Mouse (Mus musculus) heart, embryonic 10.5 days (tissue): ENCODE data around the gene Nacc1. TPM values are rescaled to one million over a fixed set of nuclear protein-coding genes. Genes with fewer than 3 reads are reported as not detected.
"Not testable (repeated sequence)": the region's sequence is repeated elsewhere in the genome, so short reads cannot be mapped to it uniquely, and the experiment has no call there.

Source experiments
- DNase-seq: peaks from one replicate; pipeline ENCODE4 v3.0.0-alpha.2; 2017; ENCODE audit warnings: low spot score
- H3K27ac ChIP-seq: fragments of 300-500 bp; sonication (generic); 2 replicates; pipeline ENCODE4 v1.5.1; 2016; ENCODE audit warnings: mild to moderate bottlenecking
- H3K27me3 ChIP-seq: fragments of 300-500 bp; sonication (generic); 2 replicates; pipeline ENCODE4 v1.6.1; 2016; ENCODE audit warnings: mild to moderate bottlenecking; ENCODE audit not compliant: poor library complexity, insufficient read depth, severe bottlenecking
- H3K36me3 ChIP-seq: fragments of 300-500 bp; sonication (generic); 2 replicates; pipeline ENCODE4 v1.6.1; 2016; ENCODE audit warnings: mild to moderate bottlenecking, moderate library complexity
- H3K4me1 ChIP-seq: fragments of 300-500 bp; sonication (generic); 2 replicates; pipeline ENCODE4 v1.6.1; 2016; ENCODE audit warnings: mild to moderate bottlenecking
- H3K4me3 ChIP-seq: fragments of 300-500 bp; sonication (generic); 2 replicates; pipeline ENCODE4 v1.5.1; 2016; ENCODE audit warnings: mild to moderate bottlenecking, moderate library complexity
- H3K9me3 ChIP-seq: fragments of 300-500 bp; sonication (generic); 2 replicates; pipeline ENCODE4 v1.6.1; 2016; ENCODE audit warnings: mild to moderate bottlenecking, moderate library complexity
- WGBS: fragments of 180-500 bp; shearing (Covaris S2); methylation state at CpG from one replicate; pipeline ENCODE4 v1.1.7; 2016; 5-methylcytosine and 5-hydroxymethylcytosine counted together
- polyA plus RNA-seq: library from polyadenylated mRNA; unstranded; fragments of >200 nt; fragmentation: Nextera tagmentation; extraction: Ambion mirVana; gene quantifications from 2 replicates; pipeline ENCODE4 v1.2.1, GENCODE M21; 2016

The Nacc1 gene
- polyA plus RNA-seq, 1 experiment from 2014 or later = 25.0 TPM

DNA sequence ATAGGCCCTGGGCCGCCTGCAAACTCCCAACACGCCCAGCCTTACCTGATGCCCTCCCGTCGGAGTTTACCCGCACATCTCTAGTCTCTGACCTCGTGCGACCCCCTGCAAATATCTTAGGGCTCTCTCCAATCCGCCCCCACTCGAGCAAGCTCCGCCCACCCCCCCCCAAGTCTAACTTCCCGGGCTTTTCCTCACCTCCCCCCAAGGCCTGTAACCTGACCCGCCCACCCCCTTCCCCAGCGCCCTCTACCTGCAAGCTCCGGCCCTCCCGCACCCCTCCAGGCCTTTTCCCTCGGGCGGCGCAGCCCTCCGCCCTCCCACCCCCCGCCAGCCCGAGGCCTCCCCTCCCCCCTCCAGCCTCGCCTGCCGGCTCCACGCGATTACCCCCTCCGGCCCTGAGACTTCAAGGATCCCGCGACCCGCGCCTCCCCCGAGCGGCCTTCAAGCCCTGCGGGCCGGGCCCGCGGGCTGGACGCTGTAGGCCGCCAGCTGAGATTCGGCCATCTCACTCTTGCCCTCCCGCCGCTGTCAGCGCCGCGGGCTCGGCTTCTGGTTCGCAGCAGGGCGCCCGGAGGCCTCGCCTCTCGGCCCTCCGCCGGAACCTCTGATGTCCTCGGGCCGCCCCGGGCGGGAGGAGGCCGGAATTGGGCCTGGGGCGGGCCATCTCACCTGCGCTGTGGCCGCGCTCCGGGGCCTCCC, 508 bp downstream of the Nacc1 start:
- peaks cover 66% of the 10 kb centered on the region for H3K4me1 ChIP-seq
- WGBS = 1% methylated on average over 61 of the region's 62 CpGs

DNA sequence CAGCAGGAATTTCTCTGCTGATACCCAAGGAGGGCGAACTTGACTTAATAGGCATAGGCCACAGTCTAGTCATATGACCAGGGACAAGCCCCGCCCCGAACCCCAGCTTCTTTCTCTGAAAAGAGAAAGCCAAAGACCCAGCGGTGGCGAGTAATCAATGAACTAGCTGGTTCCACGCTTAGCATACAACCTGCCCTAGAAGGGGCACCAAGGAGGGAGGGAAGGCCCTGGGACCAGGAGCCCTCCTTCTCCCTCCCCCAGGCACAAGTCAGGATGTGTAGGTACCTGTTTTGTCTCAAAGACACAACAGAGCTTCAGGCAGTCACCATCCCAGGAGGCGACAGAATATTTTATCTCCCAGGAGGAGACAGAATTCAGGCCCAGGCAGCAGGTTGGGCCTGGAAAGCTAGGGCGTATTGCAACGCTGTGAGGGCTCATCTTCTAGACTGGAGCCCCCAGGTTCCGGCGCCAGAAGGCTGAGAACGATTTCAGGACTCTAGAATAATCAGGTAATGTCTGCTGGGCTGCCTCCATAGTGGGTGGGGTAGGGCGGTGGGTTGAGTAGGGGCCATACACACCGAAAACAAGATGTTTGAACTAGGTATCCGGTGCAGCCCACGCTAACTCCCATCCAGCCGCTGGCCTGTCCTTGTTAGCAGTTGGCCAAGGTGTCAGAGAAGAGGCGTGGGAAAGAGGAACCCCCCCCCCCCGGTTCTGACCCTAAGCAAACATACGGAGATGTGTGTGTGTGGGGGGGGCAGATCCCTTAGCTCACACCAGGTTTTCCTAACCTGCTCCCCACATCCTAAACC, 1.3 kb downstream of the Nacc1 start, which contains the start of gene Trmt1:
Gene Trmt1 (plus strand): TSS at position 117 of the 812 bp plus-strand sequence.
- Histone ChIP-seq H3K27ac (peak within 1 kb of the TSS; percentile 100), H3K4me1 (peaks cover 73% of the 10 kb centered on the region), H3K27me3 (no peaks in the 10 kb centered on the region), H3K4me3 (peak within 1 kb of the TSS; percentile 99), H3K9me3 (no peaks in the 10 kb centered on the region), H3K36me3 (peaks cover 33% of the 10 kb centered on the region)
- DNase-seq = peak; percentile 77
- 13% methylated on average over 20 of the region's 20 CpGs for WGBS

More for the DNA sequence above, 508 bp downstream of the Nacc1 start:
- no peaks in the 10 kb centered on the region for H3K9me3 ChIP-seq
- peaks cover 32% of the 10 kb centered on the region for H3K36me3 ChIP-seq
- H3K27ac ChIP-seq = peak overlapping the region; percentile 100
- H3K27me3 ChIP-seq = no peaks in the 10 kb centered on the region
- peak; percentile 87 for DNase-seq
- peak overlapping the region; percentile 99 for H3K4me3 ChIP-seq

DNA sequence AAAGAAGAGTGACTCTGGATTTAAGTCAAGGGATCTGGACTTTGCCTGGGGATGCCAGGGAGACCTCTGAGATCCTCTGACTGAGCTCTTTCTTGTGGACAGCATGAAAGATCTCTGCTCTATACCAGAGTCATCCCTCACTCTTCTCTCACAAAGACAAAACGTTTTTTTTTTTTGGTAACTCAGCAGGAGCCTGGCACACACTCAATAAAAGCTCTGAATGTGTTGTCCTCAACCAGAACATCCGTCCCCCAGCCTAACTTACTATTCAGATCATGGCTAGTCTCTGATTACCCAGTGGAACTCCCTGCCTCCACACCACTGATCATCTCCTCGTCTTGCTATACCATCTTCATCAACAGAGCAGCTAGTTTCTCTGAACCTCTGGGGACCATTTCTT, 3.1 kb downstream of the Nacc1 start:
- no peaks in the 10 kb centered on the region for H3K9me3 ChIP-seq
- 70% methylated on average over 3 of the region's 3 CpGs for WGBS
- H3K27me3 ChIP-seq = no peaks in the 10 kb centered on the region
- H3K27ac ChIP-seq = no peak overlapping the region
- H3K36me3 ChIP-seq = peaks cover 29% of the 10 kb centered on the region
- H3K4me1 ChIP-seq = peaks cover 64% of the 10 kb centered on the region
- DNase-seq = no peak
- no peak overlapping the region; the same call in 1 of the 2 replicates for H3K4me3 ChIP-seq

DNA sequence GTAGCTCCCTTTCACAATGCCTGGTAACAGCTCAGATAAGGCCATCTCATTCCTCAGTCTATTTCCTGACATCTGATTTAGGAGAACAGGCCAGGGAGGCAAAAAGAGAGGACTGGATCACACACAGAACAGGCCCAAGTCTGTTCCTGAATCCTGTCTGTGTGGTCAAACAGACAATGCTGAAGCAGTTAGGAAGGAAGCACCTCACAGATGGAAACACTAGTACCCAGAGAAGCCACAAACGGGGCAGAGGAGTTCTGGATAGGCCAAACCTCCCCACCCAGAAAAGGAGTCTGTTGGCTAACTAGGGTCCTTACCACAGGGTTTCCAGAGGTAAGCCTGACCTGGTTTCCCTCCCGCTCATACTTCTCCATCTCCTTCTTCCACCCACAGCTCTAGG, 5.4 kb downstream of the Nacc1 start:
- DNase-seq = no peak
- WGBS = 76% methylated on average over 2 of the region's 2 CpGs
- Histone ChIP-seq H3K4me1 (peaks cover 51% of the 10 kb centered on the region), H3K27ac (no peak overlapping the region), H3K36me3 (peaks cover 36% of the 10 kb centered on the region), H3K27me3 (no peaks in the 10 kb centered on the region), H3K9me3 (no peaks in the 10 kb centered on the region), H3K4me3 (no peak overlapping the region)

DNA sequence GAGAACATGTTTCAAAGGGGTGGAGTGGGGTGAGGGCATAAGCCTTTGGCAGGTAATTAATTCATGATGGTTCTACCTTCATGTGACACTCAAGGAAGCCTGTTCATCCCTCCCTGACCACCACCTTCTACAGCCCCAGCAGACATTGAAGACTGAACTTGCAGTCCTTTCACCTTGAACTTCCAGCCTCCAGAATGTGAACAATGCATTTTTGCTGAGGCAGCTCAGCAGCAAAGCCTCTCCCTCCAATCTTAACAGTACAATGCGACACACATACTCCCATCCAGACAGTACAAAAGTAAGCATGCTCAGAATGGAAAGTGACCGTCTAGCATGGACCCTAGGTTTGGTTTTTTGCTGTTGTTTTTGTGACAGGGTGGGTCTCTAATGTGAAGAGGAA, 6.2 kb downstream of the Nacc1 start:
- 87% methylated on average over 2 of the region's 2 CpGs for WGBS
- H3K36me3 ChIP-seq = peaks cover 42% of the 10 kb centered on the region
- H3K4me3 ChIP-seq = no peak overlapping the region
- no peak for DNase-seq
- H3K27ac ChIP-seq = no peak overlapping the region
- peaks cover 51% of the 10 kb centered on the region for H3K4me1 ChIP-seq
- no peaks in the 10 kb centered on the region for H3K27me3 ChIP-seq
- H3K9me3 ChIP-seq = no peaks in the 10 kb centered on the region

DNA sequence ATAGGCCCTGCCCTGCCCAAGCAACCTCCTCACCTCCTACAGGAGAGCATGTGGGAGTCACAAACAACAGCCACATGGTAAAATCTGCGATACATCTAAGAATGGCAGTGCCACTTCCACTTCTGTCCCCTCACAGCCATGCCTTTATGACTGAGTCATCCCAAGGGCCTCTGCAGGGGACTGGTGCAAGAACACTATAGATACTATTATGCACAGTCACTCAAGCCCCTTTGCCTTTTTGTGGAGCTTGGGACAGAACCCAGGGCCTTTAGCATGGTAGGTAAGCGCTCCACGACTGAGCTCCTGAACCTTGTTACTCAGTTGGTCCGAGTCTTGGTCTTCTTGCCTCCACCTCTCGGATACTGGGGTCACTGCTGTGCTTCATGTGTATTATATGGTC, 10.4 kb downstream of the Nacc1 start:
- Histone ChIP-seq H3K9me3 (no peaks in the 10 kb centered on the region), H3K4me1 (peaks cover 14% of the 10 kb centered on the region), H3K4me3 (no peak overlapping the region), H3K27ac (no peak overlapping the region), H3K36me3 (peaks cover 67% of the 10 kb centered on the region), H3K27me3 (no peaks in the 10 kb centered on the region)
- 86% methylated on average over 5 of the region's 5 CpGs for WGBS
- DNase-seq = no peak

DNA sequence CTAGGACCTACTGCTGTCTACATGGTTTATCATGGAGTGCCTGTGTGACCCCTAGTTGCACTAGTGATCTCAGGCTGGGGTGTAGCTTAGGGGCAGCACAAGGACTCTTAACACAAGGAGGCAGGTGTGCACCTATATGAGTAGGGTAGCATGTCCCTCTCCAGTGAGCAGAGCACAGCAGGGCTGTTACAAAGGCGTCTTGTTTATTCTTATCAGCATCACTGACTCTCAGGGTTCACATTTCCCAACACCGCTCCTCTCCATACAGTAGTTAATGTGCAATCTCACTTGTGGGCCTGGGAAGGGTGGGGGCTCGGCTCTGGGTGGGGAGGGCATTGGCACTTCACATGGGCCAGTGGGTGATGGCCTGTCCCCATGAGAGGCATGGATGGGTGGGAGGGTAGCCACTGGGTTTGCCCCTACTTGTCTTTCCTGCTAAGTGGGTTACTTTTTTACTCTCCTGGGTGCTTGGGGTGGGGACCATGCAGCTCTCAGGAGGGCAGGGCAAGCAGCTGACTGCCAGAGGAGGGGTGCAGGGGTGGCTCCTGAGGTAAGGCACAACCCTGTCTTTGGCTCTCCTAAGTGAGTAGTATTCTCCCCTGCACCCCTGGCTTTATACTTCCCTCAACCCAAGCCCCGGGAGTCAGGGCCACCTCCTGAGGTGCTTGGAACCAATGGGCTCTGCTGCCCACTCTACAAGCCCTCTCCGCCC, 17.2 kb downstream of the Nacc1 start:
- not testable (repeated sequence) for H3K4me1 ChIP-seq, H3K9me3 ChIP-seq, H3K27me3 ChIP-seq, H3K27ac ChIP-seq, DNase-seq, H3K4me3 ChIP-seq
- peaks cover 63% of the 10 kb centered on the region for H3K36me3 ChIP-seq
- WGBS = 90% methylated on average over 5 of the region's 5 CpGs

DNA sequence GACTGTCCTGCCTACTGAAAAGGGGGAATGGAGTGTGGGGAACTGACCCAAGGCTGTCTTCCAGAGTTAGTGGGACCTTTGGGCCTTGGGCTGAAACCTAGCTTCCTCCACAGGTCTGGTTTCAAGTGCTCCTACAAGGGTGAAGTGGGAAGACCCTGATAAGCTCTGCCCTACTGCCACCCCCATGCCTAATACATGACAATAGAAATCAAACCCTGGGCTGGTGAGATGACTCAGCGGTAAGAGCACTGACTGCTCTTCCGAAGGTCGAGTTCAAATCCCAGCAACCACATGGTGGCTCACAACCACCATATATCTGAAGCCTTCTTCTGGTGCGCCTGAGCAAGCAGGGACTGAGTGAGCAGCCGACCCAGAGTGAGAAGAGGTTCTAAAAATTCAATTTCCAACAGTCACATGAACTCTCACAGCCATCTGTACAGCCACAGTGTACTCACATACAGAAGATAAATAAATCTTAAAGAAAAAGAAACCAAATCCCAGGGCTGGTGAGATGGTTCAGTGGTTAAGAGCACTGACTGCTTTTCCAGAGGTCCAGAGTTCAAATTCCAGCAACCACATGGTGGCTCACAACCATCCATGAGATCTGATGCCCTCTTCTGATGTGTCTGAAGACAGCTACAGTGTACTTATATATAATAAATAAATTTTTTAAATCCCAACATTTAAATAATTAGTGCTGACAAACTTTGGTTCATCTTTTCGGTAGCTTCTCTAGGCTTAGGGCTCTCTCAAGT, 18.8 kb downstream of the Nacc1 start:
- H3K27me3 ChIP-seq = no peaks in the 10 kb centered on the region
- H3K9me3 ChIP-seq = no peaks in the 10 kb centered on the region
- 79% methylated on average over 6 of the region's 6 CpGs for WGBS
- H3K27ac ChIP-seq = no peak overlapping the region
- H3K4me1 ChIP-seq = peaks cover 12% of the 10 kb centered on the region
- peaks cover 48% of the 10 kb centered on the region for H3K36me3 ChIP-seq
- no peak overlapping the region for H3K4me3 ChIP-seq
- DNase-seq = no peak

DNA sequence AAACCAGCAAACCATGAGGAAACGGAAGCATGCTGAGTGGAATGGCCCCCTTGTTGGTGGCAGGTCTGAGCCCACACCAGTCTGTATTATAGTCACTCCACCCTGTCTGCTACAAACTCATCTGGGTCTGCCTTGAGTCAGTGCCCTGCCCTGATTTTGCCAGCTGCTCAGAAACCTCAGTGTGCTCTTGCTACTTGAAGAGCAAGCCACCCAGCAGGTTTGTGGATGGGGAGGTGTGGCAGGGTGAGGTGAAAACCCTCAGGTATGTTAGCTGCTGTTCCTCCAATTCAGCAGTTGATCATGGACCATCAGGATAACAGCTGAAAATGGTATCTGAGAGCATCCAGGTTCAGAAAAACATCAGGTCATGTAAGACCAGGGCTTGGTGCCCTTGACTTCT, 19.6 kb downstream of the Nacc1 start:
- WGBS = 62% methylated on average over 1 of the region's 1 CpGs

DNA sequence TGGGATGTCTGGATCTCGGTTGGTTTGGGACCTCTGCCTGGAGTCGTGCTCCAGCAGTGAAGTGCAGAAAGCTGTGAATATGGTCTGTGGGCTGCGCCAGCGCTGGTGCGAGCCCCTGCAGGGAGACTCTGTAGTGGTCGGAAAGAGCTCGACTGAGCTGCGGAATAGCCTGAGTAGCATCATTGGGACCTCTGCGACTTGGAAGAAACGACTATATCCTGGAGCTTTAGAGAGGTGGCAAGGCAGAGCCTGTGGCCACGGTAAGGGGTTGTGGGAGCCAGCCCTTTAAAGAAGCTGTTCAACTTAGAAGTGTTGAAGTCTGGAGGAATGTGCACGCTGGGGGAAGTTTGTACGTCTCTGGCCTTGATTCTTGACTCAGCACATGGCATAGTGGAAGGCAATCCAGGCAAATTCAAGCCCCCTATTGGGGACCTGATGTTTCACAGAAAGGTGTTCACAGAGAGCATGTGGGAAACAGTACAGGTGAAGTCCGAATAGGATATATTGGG, 22.2 kb downstream of the Nacc1 start:
- Histone ChIP-seq H3K36me3 (peaks cover 14% of the 10 kb centered on the region), H3K4me1 (peaks cover 21% of the 10 kb centered on the region), H3K9me3 (no peaks in the 10 kb centered on the region), H3K27me3 (no peaks in the 10 kb centered on the region), H3K4me3 (peak overlapping the region; percentile 92), H3K27ac (peak overlapping the region; percentile 97)
- WGBS = 4% methylated on average over 14 of the region's 14 CpGs
- peak; percentile 83 for DNase-seq

More for the DNA sequence above, 19.6 kb downstream of the Nacc1 start:
- Histone ChIP-seq H3K27me3 (no peaks in the 10 kb centered on the region), H3K36me3 (peaks cover 40% of the 10 kb centered on the region), H3K27ac (no peak overlapping the region), H3K4me1 (peaks cover 19% of the 10 kb centered on the region), H3K4me3 (no peak overlapping the region), H3K9me3 (no peaks in the 10 kb centered on the region)
- DNase-seq = no peak

DNA sequence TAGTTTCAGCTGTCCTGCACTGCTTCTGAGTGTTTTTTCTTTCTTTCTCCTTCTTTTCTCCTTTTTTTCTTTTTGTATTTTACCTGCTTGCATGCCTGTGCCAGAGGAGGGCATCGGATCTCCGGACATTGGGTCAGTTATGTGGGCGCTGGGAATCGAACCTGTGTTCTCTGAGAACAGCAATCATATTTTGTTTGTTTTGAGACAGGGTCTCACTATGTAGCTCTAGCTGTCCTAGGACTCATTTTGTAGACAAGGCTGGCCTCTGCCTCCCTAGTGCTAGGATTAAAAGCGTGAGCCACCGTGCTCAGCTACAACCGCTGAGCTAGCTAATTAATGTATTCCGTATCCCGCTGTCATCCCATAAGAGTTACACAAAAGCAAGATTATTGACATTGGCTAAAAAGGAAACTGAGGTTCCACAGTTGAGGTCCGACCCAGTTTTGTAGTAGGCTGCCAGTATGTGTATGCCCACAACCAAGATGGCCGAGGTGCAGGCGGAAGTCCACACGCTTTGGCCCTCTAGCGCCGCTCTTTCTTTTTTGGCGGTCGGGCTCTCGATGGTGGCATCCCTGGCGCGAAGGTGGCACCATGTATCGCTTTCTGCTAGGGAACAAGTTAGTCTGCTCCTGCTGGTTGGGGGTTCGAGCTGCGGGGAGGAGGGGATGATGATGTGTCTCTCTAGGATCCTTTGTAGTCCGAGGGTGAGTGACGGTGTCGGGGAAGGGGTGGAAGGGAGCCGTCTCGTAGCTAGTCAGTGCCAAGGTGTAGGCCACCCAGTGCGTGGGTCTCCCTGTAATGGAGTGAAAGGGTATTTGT, 22.9 kb downstream of the Nacc1 start:
- under 1% methylated on average over 29 of the region's 29 CpGs for WGBS
- Histone ChIP-seq H3K27ac (peak overlapping the region; percentile 97), H3K36me3 (peaks cover 8% of the 10 kb centered on the region), H3K4me3 (peak overlapping the region; percentile 92), H3K4me1 (peaks cover 28% of the 10 kb centered on the region), H3K9me3 (no peaks in the 10 kb centered on the region), H3K27me3 (no peaks in the 10 kb centered on the region)
- DNase-seq = peak; percentile 94
